8 mouse cellular contexts compared by ENCODE assay signal in genomic region chr14:78538572-78539320, GRCm38 (mm10). TPM values are rescaled to one million over a fixed set of nuclear protein-coding genes. Genes with fewer than 3 reads are reported as not detected.
DNase-seq lines count a peak whose midpoint lies in the region; ATAC-seq and TF ChIP-seq lines count a peak whose summit lies in the region.

No protein-coding gene starts in this region.

- no peaks in the 10 kb centered on the region for H3K9me3 ChIP-seq in stomach, postnatal 0 days (ENCODE audit: control insufficient read depth, low read length)

- TF ChIP-seq POLR2A in kidney, adult 2 months (IDR thresholded peaks at IDR 0.05; ENCODE audit: low read depth, low read length), result no peak

- WGBS in kidney, adult 2 months, result 18% methylated on average over 5 of the region's 5 CpGs
- 40% methylated on average over 5 of the region's 5 CpGs for WGBS in stomach, postnatal 0 days

- no peak for ATAC-seq in stomach, postnatal 0 days (ENCODE audit: low FRiP score, low TSS enrichment)
- ATAC-seq in erythroid progenitor cell, adult 5-6 weeks (replicated peaks; ENCODE audit: low FRiP score, poor library complexity, severe bottlenecking), result no peak

- peak; percentile 24 for DNase-seq in retina, embryonic 14.5 days (ENCODE audit: low spot score)
- DNase-seq in retina, postnatal 1 day, result no peak
- DNase-seq in embryo, embryonic 9.5 days (ENCODE audit: extremely low spot score), result peak; percentile 29
- peak; percentile 83 for DNase-seq in kidney, adult 2 months
- DNase-seq in stomach, postnatal 0 days (ENCODE audit: low spot score), result no peak
- DNase-seq in right cerebral cortex, adult 2 months (ENCODE audit: low spot score in 2 of 2), result no peak
- no peak for DNase-seq in thymus, postnatal 14 days

- no peak overlapping the region for H3K4me2 ChIP-seq in stomach, postnatal 0 days (replicated peaks; ENCODE audit: low read depth)

- peak overlapping the region; percentile 95 for H3K27ac ChIP-seq in kidney, adult 2 months (ENCODE audit: insufficient read depth, low read depth, low read length)
- 0 out of 2 replicates have a peak overlapping the region, but pooled peaks have one; percentile 18 for H3K27ac ChIP-seq in stomach, postnatal 0 days (replicated peaks)

- no peaks in the 10 kb centered on the region for H3K36me3 ChIP-seq in kidney, adult 2 months (ENCODE audit: control insufficient read depth, insufficient read depth, low read length)
- H3K36me3 ChIP-seq in stomach, postnatal 0 days (ENCODE audit: control insufficient read depth, insufficient read depth, low read length), result no peaks in the 10 kb centered on the region

- no peaks in the 10 kb centered on the region for H3K27me3 ChIP-seq in kidney, adult 2 months (replicated peaks; ENCODE audit: control insufficient read depth, insufficient read depth, low read length)
- no peaks in the 10 kb centered on the region for H3K27me3 ChIP-seq in stomach, postnatal 0 days (ENCODE audit: control insufficient read depth, insufficient read depth, low read length)

- peaks cover 17% of the 10 kb centered on the region; the same call in 1 of the 2 replicates for H3K4me1 ChIP-seq in kidney, adult 2 months (ENCODE audit: control insufficient read depth, insufficient read depth, low read length)
- H3K4me1 ChIP-seq in stomach, postnatal 0 days (replicated peaks; ENCODE audit: control insufficient read depth, insufficient read depth), result no peaks in the 10 kb centered on the region

- no peak overlapping the region for H3K9ac ChIP-seq in stomach, postnatal 0 days (ENCODE audit: low read length)

- TF ChIP-seq CTCF in kidney, adult 2 months (conservative IDR thresholded peaks at IDR 0.05; ENCODE audit: insufficient read depth, insufficient read length, low read depth, low read length), result no peak
- no peak for TF ChIP-seq CTCF in stomach, postnatal 0 days (IDR thresholded peaks at IDR 0.05; ENCODE audit: low read depth)

- no peak overlapping the region for H3K4me3 ChIP-seq in kidney, adult 2 months (ENCODE audit: insufficient read depth, low read depth, low read length)
- H3K4me3 ChIP-seq in stomach, postnatal 0 days (ENCODE audit: low read depth, low read length), result no peak overlapping the region

- no peak for TF ChIP-seq EP300 in stomach, postnatal 0 days (optimal IDR thresholded peaks at IDR 0.05)

RNA-seq across cellular contexts. Expression of gene Akap11, which starts 2.1 kb away (rescaled TPM):
- 7.0 and 9.1 TPM in 2 replicates for polyA plus RNA-seq in kidney, adult 2 months (2012; rRNA removed)
- polyA plus RNA-seq in stomach, postnatal 0 days (2015; fragmentation: Nextera tagmentation; extraction: Ambion mirVana), result 6.0 TPM in 2 replicates
- total RNA-seq in erythroid progenitor cell, adult 5-6 weeks (2015; ENCODE audit: low replicate concordance), result 15.5 and 36.4 TPM in 2 replicates
- total RNA-seq in erythroid progenitor cell, adult 5-6 weeks (2017; ENCODE audit: low replicate concordance), result 35.6 and 38.9 TPM in 2 replicates

Comparison
In these comparisons a context has a peak if more than half of its experiments do, and no peak if none do; other contexts are left out.
1. DNase-seq: peak in retina, embryonic 14.5 days (single experiment), embryo, embryonic 9.5 days (single experiment) and kidney, adult 2 months (single experiment); none in retina, postnatal 1 day (single experiment), stomach, postnatal 0 days (single experiment), right cerebral cortex, adult 2 months (0 of 2) and thymus, postnatal 14 days (single experiment).